Mouse (Mus musculus): ENCODE data around the gene Hmgb1.

DNA sequence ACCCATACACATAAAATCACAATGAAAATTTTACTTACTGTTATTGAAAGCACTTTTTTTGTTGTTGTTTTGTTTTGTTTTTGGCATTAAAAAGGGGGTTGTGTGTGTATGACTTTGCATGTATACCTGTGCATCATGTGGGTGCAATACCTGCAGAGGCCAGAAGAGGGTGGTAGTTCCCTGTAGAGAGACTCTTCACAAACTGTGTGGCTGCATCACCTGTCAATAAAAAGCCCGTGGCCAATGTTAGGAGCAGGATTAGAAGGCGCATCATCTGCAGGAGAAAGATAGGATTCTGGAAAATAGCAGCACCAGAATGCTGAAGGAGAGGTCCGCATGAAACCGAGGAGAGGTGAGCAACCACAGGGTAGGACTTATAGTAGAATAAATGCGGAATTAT lies 144.5 kb downstream of the Hmgb1 start:
- TF ChIP-seq CTCF (conservative IDR thresholded peaks at IDR 0.05; ENCODE audit: low read length) (peak; percentile 100), NANOG (IDR thresholded peaks at IDR 0.05; ENCODE audit: borderline replicate concordance, low read length) (no peak)
